Mouse (Mus musculus): Measurements from ENCODE around the gene Fgfr2.

The Fgfr2 gene

DNA sequence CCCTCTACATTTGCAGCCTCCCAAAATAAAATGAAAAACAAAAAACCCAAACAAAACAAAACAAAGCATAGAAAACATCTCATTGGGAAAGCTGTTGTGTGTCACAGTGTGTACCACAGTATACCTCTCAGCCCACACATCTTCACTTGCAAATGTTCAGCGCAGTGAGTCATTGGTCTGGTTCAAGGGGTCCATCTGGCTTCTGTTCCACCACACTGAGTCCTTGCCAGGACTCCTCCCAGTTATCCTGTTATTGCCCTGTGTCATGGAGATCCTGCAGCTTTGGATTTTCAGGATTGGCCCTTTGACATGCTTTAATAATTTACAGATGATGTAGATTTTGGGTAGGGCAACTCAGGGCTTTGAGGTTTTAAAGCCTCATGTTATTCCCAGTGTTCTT lies 1435.8 kb downstream of the Fgfr2 start:
- no peak for DNase-seq (ENCODE audit: low spot score)

DNA sequence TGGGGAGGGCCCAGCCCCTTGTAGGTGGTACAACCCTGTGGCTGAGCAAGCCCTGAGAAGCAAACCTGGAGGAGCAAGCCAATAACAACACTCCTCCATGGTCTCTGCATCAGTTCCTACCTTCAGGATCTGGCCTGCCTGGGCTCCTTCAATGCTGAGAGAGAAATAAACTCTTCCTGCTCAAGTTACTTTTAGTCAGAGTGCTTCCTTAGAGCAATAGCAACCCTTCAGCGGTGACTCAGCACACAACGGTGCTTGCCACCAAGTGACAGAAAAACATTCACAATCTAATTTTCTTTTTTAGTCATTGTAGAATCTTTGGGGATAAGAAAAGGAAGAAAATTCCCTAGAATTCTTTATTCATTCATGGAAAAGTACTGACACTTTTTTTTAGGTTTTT lies 1446.0 kb downstream of the Fgfr2 start:
- no peak for DNase-seq (ENCODE audit: low spot score)

DNA sequence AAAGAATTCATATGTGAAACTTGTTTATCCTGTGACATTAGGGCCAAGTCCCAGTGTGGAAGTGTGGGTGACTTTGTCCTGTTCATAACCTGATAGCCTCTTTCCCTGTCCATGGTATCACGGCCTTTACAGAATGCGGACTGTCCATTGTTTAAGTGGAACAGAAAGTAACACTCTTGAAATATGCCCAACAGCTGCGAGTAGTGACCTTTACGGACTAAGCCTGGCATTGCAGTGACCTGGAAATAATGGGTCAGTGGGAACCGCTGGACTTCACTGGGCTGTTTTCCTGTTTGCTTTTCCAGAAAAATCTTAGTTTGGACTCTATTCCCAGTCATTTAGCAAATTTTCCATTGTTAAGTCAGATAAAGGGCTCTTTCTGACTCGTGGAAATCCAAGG lies 1452.6 kb downstream of the Fgfr2 start:
- no peak for DNase-seq (ENCODE audit: low spot score)

GRCm38 (mm10) chr7:131669326-131669725 lies 1453.8 kb downstream of the Fgfr2 start:
- DNase-seq (ENCODE audit: low spot score): no peak

- no peak for DNase-seq (ENCODE audit: low spot score)
Measured at GRCm38 (mm10) chr7:131660726-131661125, 1462.4 kb downstream of the Fgfr2 start.

- DNase-seq (ENCODE audit: low spot score): no peak
Measured at GRCm38 (mm10) chr7:131656017-131656416, 1467.1 kb downstream of the Fgfr2 start.

DNA sequence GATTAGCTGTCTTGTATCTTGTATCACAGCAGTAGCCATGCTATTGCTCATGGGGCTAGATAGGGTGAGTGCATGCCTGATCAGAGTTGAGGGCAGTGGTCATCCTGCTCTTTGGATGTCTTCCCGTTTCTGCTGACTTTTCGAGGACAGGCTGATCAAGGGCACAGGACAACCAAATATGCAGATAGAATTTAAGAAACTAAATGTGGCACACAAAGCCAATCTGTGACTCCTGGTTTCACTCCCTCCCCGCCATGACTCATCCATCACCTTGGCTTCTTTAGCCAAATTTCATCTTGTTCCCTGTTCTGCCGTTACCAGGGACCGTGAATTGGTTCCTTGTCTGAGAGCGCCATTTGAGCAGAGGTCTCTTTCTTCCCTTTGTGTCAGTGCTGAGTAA lies 1469.7 kb downstream of the Fgfr2 start:
- no peak for DNase-seq (ENCODE audit: low spot score)

DNA sequence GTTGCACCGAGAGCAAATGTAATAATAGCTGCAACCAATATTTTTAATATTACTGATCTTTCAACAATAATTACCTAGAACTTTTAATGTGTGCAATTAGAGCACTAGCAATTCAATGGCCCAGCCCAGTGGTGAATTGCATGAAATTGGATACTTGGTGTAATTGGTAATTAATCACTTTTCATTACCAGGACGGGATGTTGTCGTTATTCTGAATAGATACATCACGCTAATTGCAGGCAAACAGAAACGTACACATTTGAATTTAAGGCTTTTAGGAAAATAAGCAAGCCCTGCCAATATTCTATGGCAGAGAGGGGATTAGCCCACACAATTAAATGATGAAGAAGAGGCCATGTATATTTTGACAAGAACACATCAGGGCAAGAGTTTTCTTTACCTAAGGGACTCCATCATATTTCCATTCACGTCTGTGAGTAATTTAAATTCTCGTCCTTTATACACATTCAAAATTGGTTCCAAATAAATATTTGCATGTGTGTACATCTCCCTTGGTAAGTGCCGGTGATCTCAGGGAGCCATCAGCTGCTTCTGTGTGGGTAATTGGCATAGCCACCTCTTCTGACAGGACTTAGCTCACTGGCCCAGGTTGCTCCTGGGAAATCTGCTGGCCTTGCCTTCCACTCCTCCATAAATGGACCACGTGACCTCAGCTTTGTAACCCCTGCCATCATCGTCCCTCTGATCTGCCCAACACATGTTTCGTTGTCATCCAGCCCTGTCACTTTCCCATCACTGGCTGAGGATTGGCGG lies 1471.0 kb downstream of the Fgfr2 start:
- no peak for DNase-seq (ENCODE audit: low spot score)

DNA sequence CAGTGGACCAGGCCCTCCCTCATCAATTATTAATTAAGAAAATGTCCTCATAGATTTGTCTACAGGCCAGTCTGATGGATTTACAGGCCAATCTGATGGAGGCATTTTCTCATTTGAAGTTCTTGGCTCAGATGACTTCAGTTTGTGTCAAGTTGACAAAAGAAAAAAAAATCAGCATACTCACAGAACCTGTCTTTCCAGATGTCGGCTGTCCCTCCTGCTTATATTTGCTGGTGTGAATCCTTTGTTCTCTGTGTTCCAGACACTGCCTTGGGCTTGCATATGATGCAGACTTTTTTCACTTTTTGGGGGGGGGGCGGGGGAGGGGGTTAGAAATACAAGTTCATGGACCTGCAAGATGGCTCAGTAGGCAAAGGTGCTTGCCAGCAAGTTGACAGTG lies 1472.9 kb downstream of the Fgfr2 start:
- no peak for DNase-seq (ENCODE audit: low spot score)

DNA sequence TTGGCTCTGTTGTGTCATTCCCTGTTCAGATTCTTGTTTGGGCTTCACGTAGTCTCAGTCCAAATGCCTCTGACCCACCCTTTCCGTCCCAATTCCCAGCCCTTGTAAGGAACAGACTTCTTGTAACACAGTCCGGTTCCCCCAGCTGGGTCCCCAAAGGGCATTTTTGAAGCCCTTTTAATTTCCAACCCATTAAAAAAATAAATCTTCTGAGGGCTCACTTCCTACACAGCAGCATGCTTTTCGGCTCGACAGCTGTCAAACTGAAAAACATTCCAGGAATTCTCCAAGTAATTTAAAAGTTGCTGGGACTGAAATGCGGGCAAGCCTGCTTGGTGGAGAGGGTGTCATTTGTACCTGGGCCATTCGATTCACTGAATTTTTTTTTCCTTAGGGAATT lies 1474.9 kb downstream of the Fgfr2 start:
- DNase-seq (ENCODE audit: low spot score): no peak

DNA sequence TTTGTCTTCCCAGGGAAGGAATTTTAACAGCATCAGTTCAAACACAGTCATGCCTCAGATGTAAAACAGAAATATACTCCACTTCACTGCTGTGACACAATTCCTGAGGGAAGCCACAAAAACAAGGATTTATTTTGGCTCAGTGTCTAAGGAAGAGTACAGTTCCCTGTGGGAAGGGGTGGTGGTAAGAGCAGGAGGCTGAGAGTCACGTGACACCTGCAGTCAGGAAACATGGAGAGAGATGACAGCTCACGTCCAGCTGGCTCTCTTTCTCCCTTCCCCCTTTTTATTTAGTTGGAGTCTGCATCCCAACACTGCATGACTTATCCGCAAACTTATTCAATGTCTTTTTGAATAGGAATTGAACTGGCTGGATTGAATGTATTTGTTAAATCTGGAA lies 1475.6 kb downstream of the Fgfr2 start:
- DNase-seq (ENCODE audit: low spot score): no peak

DNA sequence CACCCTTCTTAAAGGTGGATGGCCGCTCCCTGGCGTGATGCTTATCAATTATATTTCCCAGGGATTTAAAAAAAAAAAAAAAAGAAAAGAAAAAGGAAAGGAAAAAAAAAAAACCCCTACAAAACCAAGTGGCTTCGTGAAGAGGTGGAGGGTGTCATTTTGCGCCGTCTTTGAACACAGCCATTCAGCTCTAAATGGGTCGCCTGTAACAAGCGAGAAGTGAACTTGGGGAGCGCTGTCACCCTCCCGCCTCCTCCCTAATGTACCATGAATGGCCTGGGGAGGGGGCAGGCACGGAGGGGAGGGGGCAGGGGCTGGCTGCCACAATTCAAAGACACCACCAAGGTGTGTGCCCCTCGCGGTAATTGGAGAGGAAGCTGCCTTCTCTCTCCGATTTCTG lies 1478.6 kb downstream of the Fgfr2 start:
- no peak for DNase-seq (ENCODE audit: low spot score)

GRCm38 (mm10) chr7:131644051-131644450 lies 1479.1 kb downstream of the Fgfr2 start:
- DNase-seq (ENCODE audit: low spot score): no peak

DNA sequence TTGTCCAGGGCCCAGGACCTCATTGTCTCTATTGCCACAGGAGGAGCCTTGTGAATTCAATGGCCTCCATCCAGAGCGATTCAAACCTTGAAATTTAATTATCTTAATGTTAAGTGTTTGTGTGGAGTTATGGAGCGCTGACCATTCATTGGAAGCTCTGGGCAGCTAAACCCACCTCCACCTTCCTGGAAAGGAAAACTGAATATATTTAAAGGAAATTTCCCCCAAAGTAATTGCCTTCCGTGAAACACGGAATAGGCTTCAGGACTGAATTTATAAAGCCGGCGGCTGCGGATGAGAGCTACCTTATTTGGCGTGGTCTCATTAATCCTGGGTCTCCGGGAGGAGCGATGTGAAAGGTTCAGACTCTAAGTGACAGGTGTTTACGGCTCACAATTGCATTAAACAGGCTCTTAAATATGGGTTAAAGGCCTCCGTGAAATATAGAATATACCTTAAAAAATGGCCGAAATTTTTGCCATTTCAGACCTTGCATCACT lies 1479.8 kb downstream of the Fgfr2 start:
- DNase-seq (ENCODE audit: low spot score): no peak

GRCm38 (mm10) chr7:131629562-131629961 lies 1493.6 kb downstream of the Fgfr2 start:
- no peak for DNase-seq (ENCODE audit: low spot score)

DNA sequence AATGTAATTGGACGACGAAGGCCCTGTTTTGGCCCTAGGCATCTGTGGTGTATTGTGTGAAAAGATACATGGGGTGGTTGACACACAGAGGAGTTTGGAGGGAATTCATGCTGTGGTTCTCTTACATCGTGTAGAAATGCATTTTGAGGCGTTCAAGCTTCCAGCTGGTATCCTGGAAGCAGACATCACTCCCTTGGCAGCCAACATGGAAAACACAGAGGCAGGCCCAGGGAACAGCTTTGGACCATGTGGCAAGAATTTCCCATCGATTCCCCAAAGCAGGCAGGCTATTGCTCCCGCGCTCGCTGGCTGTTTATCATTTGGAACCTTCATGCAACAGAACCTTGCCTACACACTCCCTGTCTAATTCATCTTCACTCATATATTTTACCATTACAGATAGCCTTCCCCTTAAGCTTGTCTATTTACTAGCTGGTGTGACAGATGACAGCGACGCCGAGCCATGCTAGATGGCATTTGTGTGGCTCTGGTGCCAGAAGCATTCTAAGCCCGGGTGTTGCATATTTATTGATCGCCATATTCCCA lies 1494.2 kb downstream of the Fgfr2 start:
- no peak for DNase-seq (ENCODE audit: low spot score)

DNA sequence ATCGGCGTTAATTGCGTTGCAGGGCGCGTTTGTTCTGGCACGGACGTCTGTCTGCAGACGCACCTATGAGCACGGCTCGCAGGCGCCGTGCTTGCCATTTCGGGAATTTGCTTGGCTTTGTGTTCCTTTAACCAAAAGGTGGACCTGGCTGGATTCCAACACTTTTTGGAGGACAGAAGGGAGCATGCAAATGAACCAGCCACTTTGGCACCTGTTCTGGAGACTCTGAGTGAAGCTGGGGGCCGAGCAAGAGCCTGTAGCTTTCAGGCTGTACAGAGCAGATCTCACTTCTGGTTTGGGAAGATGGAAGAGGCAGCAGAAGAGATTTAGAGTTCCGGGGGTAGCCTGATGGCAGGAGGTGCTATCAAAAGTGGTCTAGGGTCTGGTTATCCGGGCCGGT lies 1494.8 kb downstream of the Fgfr2 start:
- DNase-seq (ENCODE audit: low spot score): no peak

DNA sequence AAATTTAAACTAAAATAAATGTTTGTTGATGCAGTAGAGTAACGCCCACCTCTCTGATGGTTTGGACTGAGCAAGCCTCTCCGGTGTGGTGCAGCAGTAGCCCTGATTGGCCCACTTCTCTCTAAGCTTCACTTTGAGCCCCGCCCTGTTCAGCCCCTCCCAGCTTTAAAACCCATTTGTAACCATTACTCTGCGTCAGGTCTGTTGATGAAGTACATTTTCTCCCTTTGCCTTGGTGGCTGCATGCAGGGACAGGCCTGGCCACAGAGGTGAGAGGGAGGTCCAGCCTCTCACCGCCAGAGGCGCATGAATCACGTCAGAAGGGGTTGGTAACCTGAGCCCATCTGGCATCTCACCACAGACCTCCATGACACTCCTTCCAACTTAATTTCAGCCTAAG lies 1513.5 kb downstream of the Fgfr2 start:
- no peak for DNase-seq (ENCODE audit: low spot score)

DNA sequence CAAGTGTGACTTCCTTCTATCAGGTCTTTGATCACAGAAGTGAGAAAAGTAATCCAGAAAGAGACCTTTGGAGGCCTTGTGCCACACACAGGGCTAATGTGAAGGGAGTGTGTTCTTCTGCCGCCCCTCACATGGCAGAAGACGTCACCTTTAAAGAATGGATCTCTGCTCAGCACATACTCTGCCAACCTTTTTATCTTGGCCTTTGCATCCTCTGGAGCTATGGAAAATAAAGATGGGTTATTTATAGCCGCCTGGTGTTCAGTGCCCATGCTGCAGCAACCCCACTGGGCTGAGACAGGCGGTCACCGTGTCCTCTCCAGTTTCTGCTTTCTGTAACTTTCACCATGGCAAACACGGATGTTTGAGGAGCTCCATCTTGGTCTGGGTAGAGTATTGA lies 1515.1 kb downstream of the Fgfr2 start:
- DNase-seq (ENCODE audit: low spot score): no peak

- DNase-seq (ENCODE audit: low spot score): no peak
Measured at GRCm38 (mm10) chr7:131605481-131605880, 1517.7 kb downstream of the Fgfr2 start.

DNA sequence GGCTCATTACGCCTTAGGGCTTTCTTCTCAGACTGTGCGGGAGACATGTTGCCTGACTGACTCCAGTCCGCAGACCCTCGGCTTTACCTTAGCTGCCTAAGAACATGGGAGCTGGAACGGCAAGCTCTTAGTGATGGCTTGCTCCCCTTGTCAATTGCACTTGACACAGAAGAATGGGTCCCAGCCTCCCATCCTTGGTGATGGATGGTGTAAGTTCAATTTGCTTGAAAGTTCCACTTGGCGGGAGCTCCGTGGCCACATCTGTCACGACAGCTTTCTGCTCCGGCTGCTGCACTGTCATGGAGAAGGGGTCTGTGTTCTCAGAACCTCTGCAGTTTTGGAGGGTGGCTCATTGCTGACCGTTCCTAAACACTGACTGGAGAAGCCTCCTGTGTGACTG lies 1518.2 kb downstream of the Fgfr2 start:
- no peak for DNase-seq (ENCODE audit: low spot score)

GRCm38 (mm10) chr7:131603186-131603585 lies 1520.0 kb downstream of the Fgfr2 start:
- no peak for DNase-seq (ENCODE audit: low spot score)

DNA sequence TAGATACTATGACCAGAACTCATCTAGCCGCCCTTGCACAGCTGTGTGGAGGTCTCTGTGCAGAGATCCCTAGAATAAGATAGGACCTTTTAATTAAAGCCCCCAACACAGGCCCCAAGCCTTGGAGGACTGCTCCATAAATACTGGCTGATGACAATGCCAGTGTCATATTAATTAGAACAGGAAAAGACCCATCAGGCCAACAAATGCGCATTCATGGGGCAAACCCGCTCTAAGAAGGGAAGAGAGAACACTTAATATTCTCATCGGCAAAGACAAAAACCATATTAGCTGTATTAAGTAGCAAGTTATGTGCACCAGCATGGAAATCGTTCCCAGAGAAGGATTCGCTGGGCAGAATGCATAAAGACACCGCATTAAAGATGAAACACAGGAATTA lies 1521.0 kb downstream of the Fgfr2 start:
- DNase-seq (ENCODE audit: low spot score): no peak

DNA sequence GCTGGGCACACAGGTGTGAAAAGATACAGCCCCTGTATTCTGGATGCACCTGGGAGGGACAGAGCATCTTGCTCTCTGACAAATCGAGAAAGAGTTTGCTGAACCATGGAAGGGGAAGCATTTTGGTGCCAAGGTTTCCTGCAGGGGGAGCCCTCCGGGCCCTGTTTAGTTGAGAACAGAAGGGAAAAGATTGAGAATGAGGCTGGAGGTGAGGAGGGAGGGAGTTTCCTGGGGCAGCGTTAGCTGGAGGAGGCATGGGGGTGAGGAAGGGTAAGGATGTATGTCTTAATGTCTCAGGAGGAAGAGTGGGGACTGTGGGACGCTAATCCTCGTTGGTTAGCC lies 1524.7 kb downstream of the Fgfr2 start:
- DNase-seq (ENCODE audit: low spot score): no peak

Measured in T-cell, adult 2 months (primary cell).